Mouse (Mus musculus): ENCODE results near the gene Glcci1.

Gene Glcci1

GRCm38 (mm10) chr6:8556849-8557571 lies 47.6 kb downstream of the Glcci1 start:
- DNase-seq = no peak

GRCm38 (mm10) chr6:8560682-8561081 lies 51.3 kb downstream of the Glcci1 start:
- DNase-seq = no peak

GRCm38 (mm10) chr6:8582377-8582776 lies 73.0 kb downstream of the Glcci1 start:
- DNase-seq = no peak

- no peak for DNase-seq
Observed at GRCm38 (mm10) chr6:8583892-8584291, 74.5 kb downstream of the Glcci1 start.

GRCm38 (mm10) chr6:8591665-8592064 lies 82.3 kb downstream of the Glcci1 start:
- DNase-seq = no peak

- no peak for DNase-seq
Observed at GRCm38 (mm10) chr6:8617369-8617768, 108.0 kb downstream of the Glcci1 start.

- no peak for DNase-seq
Observed at GRCm38 (mm10) chr6:8619582-8620350, 110.4 kb downstream of the Glcci1 start.

- no peak for DNase-seq
Observed at GRCm38 (mm10) chr6:8623045-8623444, 113.6 kb downstream of the Glcci1 start.

- DNase-seq = no peak
Observed at GRCm38 (mm10) chr6:8628226-8628625, 118.8 kb downstream of the Glcci1 start.

- no peak for DNase-seq
Observed at GRCm38 (mm10) chr6:8628715-8629267, 119.4 kb downstream of the Glcci1 start.

- no peak for DNase-seq
Observed at GRCm38 (mm10) chr6:8630531-8630930, 121.1 kb downstream of the Glcci1 start.

GRCm38 (mm10) chr6:8631362-8631761 lies 122.0 kb downstream of the Glcci1 start:
- DNase-seq = no peak

GRCm38 (mm10) chr6:8631986-8632632 lies 122.7 kb downstream of the Glcci1 start:
- DNase-seq = no peak

GRCm38 (mm10) chr6:8632701-8633100 lies 123.3 kb downstream of the Glcci1 start:
- no peak for DNase-seq

- no peak for DNase-seq
Observed at GRCm38 (mm10) chr6:8638122-8638521, 128.7 kb downstream of the Glcci1 start.

GRCm38 (mm10) chr6:8638899-8639298 lies 129.5 kb downstream of the Glcci1 start:
- no peak for DNase-seq

- DNase-seq = no peak
Observed at GRCm38 (mm10) chr6:8639526-8639925, 130.1 kb downstream of the Glcci1 start.

GRCm38 (mm10) chr6:8640863-8641262 lies 131.5 kb downstream of the Glcci1 start:
- no peak for DNase-seq

- no peak for DNase-seq
Observed at GRCm38 (mm10) chr6:8644703-8645102, 135.3 kb downstream of the Glcci1 start.

GRCm38 (mm10) chr6:8645708-8646107 lies 136.3 kb downstream of the Glcci1 start:
- DNase-seq = no peak
